Mouse (Mus musculus) liver, adult (tissue): Measurements from ENCODE around the gene Scamp1.

ENCODE experiments used
- GATA4 ChIP-seq: IDR thresholded peaks from 2 replicates; pipeline ENCODE4 v1.6.1; 2014; ENCODE audit warnings: mild to moderate bottlenecking, low read length; ENCODE audit not compliant: insufficient replicate concordance

Scamp1 gene

GRCm38 (mm10) chr13:94153658-94154057 lies 132.0 kb downstream of the Scamp1 start:
- no peak for TF ChIP-seq GATA4

GRCm38 (mm10) chr13:94152836-94153235 lies 132.8 kb downstream of the Scamp1 start:
- TF ChIP-seq GATA4 = no peak
